Mouse (Mus musculus) bone marrow macrophage, adult 2 months (primary cell): ENCODE results near the gene Gm9817.

Experiments
- CTCF ChIP-seq: IDR thresholded peaks from 2 replicates; pipeline ENCODE4 v1.5.1; 2012; ENCODE audit warnings: low read depth, mild to moderate bottlenecking, low read length, moderate library complexity
- POLR2A ChIP-seq: IDR thresholded peaks from 2 replicates; pipeline ENCODE4 v1.6.1; 2012; ENCODE audit warnings: mild to moderate bottlenecking, low read depth, low read length, borderline replicate concordance

GRCm38 (mm10) chr13:45052805-45053204 lies 25.7 kb upstream of the Gm9817 start:
- TF ChIP-seq CTCF (no peak), POLR2A (no peak)
